Mouse (Mus musculus) erythroblast, adult 5-6 weeks (primary cell): ENCODE data around the gene Nat8f2. TPM values are rescaled to one million over a fixed set of nuclear protein-coding genes. Genes with fewer than 3 reads are reported as not detected.
"Not testable (repeated sequence)": the region's sequence is repeated elsewhere in the genome, so short reads cannot be mapped to it uniquely, and the experiment has no call there.

Experiments used
- ATAC-seq: replicated peaks from 2 replicates; pipeline ENCODE4 v1.8.0; 2016; ENCODE audit warnings: moderate number of reproducible peaks, mild to moderate bottlenecking, moderate TSS enrichment, inconsistent platforms; ENCODE audit not compliant: poor library complexity, low FRiP score, severe bottlenecking
- total RNA-seq, 2 experiments: library from RNA; stranded (forward) in 1 of 2; stranded (reverse) in 1 of 2; fragments of 150-400 nt in 1 of 2; fragments of 200-764, 138-1000 nt in 1 of 2; gene quantifications; 2 replicates each; pipeline versions ENCODE4 v1.2.3 to v1.2.4; 2015 to 2017; ENCODE audit warnings: low replicate concordance in 2 of 2

The Nat8f2 gene
- total RNA-seq, 2 experiments from 2014 or later, result not detected

DNA sequence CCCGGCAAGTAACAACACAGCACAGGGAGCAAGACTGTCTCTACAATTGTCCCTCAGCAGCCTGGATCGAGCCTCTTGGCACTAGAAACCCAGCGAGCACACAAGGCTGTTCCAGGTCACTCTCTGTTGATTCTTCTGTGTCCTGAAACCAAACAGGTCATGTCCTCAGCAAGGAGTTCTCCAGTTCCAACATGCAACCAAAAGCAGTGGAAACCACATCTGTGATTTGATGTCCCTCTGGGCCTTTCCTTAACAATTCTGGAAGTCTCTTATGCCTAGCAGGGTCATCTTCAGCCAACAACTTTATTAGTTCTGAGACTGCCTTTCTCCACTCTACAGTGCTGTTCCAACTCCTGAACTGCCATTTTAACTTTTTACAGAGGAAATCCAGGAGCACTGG, 2.8 kb downstream of the Nat8f2 start:
- not testable (repeated sequence) for ATAC-seq

DNA sequence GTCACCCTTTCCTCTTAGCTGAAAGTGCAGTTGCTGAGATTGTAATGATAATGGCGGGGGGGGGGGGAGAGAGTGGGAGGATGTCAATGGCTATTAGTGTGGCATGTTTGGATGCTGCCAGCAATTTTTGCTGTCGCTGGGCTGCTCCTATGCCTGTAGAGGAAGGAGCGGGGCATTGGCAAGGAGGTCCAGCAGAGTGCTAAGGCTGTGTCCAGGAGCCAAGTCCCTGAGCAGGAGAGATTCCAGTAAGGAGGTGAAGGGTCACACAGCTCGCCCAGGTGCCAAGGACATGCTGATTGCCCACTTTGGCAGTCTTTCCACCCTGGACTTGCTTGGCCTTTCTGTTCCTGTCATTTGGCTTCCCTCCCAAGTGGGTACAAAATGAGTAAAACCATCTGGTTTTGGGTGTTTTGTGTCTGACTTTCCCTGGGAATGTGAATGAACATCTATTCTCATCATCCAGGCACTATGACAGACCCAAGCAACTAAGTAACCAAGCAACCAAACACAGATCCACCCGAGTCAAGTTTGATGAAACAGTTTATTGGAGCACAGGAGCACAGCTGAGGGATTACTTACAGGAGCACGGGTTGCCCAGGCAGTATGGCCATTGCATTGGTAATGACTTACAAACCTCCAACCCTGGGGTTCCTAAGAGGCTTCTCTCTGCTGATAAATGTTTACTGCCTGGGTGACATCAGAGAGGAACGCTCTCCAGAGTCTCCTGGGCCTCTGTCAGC, 3.9 kb downstream of the Nat8f2 start:
- not testable (repeated sequence) for ATAC-seq

DNA sequence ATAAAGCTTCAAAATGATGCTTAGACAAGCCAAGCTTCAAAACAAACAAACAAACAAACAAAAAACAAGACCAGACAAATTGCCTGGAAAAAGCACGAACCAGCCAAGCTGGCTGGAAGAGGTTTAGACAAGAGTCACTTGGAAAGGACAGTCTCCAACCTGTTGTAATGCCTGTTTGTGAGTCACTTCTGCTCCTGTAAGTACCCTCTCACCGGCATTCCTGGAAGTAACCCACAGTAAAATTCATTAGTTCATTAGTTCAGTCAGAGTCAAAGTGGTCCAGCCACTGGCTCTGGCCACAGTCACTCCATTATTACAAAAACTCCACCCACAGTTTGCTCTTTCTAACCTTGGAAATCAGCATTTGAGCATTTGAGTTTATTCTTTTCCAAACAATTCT, 5.1 kb downstream of the Nat8f2 start:
- ATAC-seq, result no peak

DNA sequence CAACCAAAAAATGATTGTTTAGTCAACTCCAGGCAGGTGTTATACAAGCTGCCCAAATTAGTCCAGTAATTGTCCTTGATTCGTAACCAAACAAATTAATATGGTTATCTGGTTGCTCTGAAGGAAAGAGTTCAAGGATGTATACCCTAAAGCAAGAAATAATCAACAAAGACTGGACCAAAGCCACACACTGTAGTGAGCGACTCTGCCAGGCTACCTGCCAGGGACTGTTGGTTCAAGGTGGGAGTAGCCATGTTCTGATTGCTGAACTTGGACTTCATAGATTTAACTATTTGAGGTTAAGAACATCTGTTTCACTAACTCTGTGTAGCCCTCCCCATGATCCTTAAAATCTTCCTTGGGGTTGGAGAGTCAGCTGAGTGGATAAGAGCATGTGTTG, 5.8 kb downstream of the Nat8f2 start:
- no peak for ATAC-seq

DNA sequence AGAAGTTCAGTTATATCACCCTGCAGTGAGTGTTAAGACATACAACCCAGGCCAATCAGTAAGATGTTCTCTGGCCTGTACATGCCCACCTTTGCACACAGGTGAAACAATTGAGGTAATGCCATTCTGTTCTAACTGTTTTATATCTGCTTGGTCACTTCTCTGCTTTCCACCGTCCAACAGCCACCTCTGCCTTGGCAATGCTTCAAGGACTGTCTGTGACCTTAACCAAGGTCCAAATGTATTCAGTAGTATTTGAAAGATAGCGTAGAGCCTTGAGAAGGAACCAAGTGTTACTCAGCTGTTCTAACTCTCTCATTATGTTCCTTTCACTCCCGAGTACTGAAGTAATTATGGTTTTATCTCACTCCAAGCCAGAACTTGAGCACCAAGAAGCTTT, 6.4 kb downstream of the Nat8f2 start:
- ATAC-seq, result no peak

DNA sequence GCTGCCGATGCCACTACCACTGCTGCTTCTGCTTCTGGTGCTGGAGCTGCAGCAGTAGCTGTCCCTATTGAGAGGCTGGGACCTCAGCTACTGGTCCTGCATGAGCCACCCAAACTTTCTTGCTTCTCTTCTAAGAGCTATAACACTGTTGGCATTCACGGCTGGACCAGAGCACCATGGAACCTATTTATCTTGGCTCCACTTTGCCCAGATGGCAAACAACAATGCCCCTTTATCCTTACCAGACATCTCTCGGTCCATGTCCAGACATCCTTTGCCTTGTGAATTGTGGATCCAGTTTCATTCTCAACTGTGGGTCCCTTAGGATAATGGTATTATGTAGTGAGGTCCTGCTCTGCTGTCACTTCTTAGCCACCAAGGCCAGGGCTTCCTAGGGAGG, 7.7 kb downstream of the Nat8f2 start:
- ATAC-seq, result no peak

DNA sequence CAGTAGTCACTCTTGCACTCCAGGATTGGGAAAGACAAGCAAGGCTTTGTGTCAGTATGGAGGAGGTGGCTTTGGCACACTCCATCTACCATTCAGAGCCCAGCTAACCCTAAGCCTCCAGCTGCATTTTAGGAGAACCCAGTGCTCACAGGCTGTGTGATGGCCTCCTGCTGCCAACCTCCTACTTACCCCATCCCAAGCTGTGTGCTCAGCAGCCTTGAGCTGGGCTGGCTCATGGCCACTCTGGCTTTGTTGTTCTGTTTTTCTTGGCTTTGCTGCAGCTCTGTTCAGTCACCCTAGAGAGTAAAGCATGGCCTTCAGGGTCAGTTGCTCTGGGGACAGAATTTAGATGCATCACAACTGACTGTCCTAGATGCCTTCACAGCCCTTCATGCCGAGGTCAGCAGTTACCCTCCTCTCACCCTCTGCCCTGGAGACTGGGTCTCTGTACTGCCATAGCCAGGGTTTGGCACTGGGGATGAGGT, 12.7 kb downstream of the Nat8f2 start:
- no peak for ATAC-seq

DNA sequence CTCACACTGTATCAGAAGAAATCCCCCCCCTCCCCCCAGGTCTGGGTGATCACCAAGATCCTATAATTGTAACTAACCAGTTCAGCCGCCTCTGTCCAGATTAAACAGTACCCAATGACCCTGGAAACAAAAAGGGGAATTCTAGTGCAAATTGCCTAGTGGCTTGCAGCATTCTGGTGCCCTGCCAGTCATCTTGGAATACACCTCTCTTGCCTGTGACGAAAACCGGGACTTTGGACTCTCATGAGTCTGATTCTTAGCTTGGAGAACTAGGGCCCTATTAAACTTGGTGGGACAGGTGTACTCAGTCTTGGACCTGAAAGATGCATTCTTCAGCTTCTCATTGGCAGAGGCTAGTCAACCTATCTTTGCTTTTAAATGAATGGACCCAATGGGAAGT, 15.5 kb downstream of the Nat8f2 start:
- ATAC-seq, result no peak

DNA sequence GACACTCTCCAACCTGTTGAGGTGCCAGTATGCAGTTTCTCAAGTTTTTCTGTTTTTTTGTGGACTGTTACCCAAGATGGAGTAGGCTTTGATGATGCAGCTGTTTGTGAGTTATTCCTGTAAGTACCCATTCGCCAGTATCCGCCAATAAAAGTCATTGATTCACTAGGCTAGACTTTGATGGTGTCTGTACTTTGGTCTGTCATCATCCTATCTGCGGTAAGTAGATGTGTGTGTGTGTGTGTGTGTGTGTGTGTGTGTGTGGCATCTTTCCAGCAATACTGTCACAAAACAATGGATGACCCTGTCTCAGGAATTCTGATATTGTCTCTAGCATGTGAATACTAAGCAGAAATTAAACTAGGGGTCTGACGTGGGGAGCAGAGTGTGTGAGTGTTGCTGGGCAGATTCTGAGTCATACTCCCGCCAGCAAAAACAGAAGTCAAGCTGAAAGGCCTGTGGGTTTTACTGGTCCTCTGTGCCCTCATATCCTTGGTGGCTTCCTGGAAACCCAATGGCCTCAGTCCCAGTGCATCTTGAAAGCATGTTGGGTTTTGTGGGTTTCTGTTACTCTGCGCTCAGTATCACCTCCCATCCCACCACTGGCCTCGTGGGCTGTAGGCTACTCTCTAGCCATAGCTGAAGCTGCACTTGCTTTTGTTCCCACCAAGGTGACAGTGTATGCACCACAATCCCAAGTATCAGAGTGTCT, 17.7 kb downstream of the Nat8f2 start:
- ATAC-seq, result no peak

DNA sequence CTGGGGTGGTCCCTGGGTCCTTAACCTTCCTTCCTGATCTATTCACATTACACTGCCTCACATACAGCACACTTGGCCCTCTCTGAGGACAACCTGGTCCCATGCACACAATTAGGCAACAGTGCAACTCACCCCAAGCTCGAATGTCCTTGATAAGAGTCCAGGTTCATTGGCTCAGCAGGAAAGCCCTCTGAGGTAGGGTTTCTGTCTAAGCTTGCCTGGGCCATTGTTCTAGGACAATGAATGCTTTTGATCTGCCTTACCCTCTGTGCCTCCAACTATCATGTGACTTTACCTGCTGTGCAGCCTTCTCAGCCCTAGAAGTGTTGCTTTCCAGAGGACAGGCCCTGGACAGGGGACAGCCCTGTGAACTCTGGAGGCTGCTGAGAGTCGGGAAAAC, 19.7 kb downstream of the Nat8f2 start:
- ATAC-seq, result no peak

DNA sequence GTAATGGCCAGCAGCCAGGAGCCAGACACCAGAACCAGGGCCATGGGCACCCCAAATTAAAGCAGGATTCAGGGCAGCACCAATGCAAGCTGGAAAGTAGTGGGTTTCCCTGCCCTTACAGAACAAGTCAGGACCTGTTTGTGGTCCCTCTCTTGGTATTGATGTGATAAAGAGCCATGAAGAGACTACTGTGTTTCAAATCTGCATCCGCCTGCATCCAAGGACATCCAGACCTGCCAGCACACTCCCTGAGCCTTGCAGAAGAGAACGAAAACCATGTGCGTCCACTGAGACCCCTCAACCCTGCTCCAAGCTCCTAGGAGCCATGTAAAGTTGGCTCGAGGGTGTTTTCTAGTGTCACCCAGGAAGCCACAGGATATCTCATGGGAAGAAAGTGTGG, 20.8 kb downstream of the Nat8f2 start:
- ATAC-seq, result no peak

DNA sequence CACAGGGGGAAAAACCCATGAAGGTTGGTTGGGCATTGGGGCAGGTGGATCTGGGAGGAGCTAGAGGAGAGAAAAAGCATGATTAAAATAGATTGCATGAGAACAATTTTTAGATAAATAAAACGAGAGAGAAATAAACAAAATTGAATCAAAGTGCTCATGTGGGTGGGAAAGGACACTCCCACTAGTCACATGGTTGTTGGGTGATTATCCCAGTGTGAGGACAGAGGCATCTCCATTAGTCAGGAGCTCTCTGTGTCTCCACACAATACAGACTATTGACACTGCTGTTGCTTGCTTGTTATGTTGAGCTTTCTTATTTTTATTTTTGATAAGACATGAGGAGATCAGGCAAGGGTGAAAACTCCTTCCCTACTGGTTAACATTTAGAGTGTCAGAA, 22.0 kb downstream of the Nat8f2 start:
- ATAC-seq, result no peak

DNA sequence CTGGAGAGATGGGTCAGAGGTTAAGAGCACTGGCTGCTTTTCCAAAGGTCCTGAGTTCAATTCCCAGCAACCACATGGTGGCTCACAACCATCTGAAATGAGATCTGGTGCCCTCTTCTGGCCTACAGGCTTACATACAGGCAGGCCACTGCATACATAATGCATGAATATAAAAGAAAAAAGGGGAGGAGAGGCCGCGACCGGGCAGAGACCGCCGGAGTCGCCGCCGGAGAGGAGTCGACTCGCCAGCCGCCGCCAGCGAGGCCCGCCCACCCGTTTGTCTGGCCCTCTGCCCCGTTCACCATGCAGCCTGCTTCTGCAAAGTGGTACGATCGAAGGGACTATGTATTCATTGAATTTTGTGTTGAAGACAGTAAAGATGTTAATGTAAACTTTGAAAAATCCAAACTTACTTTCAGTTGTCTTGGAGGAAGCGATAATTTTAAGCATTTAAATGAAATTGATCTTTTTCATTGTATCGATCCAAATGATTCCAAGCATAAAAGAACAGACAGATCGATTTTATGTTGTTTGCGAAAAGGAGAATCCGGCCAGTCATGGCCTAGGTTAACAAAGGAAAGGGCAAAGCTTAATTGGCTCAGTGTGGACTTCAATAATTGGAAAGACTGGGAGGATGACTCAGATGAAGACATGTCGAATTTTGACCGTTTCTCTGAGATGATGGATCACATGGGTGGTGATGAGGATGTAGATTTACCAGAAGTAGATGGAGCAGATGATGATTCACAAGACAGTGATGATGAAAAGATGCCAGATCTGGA, 25.1 kb downstream of the Nat8f2 start:
- peak; percentile 86 for ATAC-seq

DNA sequence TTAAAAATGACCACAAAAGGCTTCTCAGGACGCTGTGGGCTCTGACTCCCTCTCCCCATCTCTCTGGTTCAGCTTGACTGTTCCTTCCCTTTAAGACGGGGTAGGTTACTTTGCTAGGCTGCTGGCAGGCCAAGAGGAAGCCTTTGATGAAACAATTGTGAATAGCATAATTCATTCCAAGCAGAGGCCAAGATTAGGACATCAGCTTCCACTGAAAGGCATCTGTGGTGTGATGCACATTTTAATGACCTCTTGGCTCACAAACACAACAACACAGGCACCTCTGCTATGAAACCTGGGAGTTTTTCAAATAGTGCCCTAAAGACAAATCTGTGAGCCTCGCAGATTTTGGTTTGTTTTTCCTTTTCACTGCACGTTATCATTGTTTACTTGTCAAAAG, 29.0 kb downstream of the Nat8f2 start:
- ATAC-seq, result no peak

DNA sequence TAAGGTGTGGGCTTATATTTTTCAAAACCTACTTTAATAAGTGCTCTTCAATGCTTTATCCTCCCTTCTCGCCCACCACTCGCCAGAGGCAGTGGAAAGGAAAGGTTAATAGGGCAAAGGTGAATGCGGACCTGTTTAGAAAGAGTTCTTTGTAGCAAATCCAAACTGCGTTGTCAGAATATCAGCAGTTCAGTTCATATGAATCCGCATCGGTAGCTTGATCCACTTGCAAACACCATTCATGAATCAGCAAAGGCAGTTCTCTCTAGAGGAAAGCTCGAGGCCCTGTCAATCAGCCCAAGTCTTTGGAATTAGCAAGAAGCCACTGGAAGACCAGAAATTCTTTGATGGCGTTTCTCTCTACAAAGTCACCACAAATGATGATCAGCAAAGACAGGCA, 30.3 kb downstream of the Nat8f2 start:
- no peak for ATAC-seq

DNA sequence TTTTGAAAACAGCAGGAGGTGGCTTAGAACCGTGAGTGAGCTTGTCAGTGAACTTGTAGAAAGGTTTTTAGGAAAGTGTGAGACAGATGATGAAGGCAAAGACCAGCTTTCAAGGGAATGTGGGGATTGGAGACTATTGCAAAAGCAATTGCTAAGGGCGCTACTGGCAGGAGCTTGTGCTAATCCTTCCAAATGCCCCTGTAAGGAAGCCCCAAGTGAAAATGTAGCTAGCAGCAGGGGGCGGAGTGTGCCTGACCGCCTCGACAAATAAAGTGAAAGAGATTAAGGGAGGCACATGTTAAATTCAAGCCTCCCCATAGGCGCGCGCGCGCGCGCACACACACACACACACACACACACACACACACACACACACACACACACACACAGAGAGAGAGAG, 31.7 kb downstream of the Nat8f2 start:
- ATAC-seq, result not testable (repeated sequence)

DNA sequence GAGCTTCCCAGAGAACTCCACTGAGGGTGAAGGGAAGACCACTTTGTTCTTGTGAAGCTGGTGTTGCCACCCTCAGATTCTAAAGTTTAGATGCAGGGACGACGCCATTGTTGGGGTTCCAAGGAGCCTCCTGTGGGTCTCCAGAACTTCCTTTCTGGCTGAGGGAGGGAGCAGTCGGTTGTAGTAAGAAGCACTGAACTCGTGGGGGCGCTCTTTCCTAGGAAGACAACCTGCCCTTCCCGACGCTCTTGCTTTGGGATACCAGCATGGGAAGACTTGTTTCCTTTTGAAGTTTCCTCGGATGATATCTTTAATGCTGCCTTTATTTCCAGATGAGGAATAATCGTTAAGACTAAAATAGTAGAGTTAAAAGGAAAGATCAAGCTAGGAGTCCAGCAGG, 32.1 kb downstream of the Nat8f2 start:
- 0 out of 2 replicates have a peak, but pooled peaks have one; percentile 36 for ATAC-seq

DNA sequence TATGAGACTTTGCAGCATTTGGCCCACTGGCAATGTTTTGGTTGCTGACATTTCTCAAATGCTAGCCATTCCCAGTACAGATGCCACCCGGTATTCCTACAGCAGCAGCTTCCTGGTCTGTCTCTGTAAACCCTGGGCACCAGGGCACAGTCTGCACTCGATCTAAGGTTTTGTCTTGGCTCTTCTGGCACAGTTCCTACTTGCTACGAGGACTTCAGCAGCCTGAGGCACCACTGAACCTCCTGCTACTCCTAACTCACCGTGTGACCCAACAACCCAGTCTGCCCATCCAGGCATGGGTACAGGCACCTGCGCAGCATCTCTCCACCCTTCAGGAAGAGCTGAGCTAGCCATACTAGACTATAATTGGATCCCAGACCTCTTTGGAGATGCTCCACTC, 32.9 kb downstream of the Nat8f2 start:
- not testable (repeated sequence) for ATAC-seq

DNA sequence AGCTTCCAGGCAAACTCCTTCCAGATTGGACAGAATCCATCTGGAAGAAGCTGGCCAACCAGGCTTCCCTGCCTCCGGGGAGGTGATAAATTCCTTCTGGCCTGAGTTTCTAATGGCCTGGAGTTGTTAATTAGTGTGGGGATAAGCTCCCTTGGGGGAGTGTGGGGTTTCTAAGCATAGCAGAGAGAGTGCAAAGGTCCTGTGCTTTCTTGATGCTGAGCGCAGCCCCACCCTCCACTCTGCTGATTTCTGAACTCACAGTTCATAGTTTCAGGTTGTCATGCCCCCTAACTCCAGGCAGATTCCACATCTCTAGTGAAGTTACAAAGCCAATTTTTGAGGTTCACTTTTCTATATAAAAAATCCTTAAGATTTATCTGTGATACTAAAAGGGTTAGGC, 33.9 kb downstream of the Nat8f2 start:
- ATAC-seq, result not testable (repeated sequence)

DNA sequence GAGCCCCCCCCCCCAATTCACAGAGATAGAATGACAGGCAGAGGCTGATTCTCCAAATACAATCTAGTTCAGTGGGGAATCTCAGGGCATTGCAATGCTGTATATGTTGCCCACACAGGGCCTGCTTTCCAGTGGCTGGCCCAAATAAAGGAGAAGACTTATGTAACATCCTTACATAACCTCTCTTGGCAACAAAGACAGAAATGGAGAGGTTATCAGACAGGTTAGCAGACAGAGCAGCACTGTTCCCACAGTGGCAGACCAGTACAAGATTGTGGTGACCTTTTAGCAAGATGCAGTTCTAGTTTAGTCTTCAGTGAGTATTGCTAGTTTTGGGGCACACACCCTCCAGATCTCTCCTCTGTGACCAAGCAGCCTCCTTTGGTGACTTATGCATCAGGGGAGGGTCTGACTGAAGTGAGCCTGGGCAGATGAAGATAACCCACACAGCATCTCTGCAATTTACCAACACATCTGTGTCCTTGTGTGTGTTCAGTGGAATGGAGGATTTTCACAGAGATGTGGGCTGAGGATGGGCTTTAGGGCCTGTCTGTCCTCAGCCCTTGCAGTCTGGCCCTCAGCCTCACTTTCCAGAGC, 34.4 kb downstream of the Nat8f2 start:
- not testable (repeated sequence) for ATAC-seq
